Mouse (Mus musculus): ENCODE measurements around the gene Tada2a. TPM values are rescaled to one million over a fixed set of nuclear protein-coding genes. Genes with fewer than 3 reads are reported as not detected.
A peak's percentile ranks its signal among the peaks of the same experiment; 100 is the strongest.

Tada2a gene
- polyA plus RNA-seq, 1 experiment from 2014 or later, result 37.4 TPM

DNA sequence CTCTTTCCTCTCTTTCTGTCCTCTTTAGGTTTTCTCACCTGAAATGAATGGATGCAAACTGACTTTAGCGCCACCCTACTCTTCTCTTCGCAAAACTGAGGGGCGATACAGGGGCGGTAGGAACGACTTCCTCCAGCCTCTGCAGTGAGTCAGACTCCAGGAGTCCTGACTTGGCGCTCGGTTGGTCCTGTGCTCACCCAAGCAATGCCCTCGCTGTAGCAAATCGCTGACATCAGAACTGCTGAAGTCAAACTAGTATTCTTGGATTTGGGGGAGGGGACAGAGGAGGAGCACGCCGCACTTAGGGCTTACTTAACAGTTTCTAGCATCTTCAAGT, 60.4 kb downstream of the Tada2a start, which contains the start of gene Dusp14:
Gene Dusp14, minus strand, starts transcription at position 228 of the 337 bp plus-strand sequence.
- H3K27me3 ChIP-seq, result peaks cover 28% of the 10 kb centered on the region
- WGBS, result 15% methylated on average over 11 of the region's 11 CpGs

DNA sequence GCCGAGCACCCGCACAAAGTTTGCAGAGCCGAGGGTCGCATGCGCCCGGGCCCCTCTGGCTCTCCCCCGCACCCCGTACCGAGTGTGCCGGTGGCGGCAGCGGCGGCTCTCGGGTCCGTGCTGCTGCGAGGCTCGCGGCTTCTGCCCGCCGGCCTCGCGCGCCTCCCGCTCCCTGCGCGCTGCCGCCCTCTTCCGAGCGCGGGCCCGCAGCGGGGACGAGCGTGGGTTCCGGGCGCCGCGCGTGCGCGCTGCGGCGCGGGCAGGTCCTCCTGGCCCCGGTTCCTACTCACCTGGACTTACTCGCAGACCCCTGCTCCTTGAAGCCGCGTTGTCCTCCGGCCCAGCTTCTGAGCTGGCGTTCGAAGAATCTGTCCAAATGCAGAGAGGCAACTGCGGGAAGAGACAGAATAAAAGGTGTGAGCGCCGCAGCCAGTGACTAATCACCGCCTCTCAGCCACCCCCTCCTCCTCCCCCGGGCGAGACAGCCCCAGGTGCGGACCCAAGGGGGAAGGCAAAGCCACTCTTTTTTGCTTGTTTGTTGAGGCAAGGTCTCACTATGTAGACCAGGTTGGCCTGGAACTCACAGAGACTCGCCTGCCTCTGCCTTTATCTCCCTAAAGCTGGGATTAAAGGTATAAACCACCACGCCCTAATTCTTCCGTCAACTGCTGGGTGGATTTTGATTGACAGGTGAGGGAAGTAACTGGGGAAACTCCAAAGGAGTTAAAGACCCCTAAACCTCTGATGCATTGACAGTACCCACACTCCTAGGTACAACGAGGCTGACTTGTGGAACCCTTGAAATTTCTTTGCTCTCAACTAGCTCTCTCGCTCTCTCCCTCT, 61.0 kb downstream of the Tada2a start:
- Histone ChIP-seq H3K4me2 (peak overlapping the region; percentile 81), H3K27ac (no peak overlapping the region), H3K36me3 (replicated peaks) (no peaks in the 10 kb centered on the region), H3K27me3 (peaks cover 28% of the 10 kb centered on the region), H3K4me1 (peaks cover 19% of the 10 kb centered on the region), H3K9me3 (no peaks in the 10 kb centered on the region), H3K4me3 (replicated peaks) (peak overlapping the region; percentile 70), H3K9ac (peak overlapping the region; percentile 70)
- WGBS, result 3% methylated on average over 63 of the region's 63 CpGs
- peak; percentile 75 for ATAC-seq (ENCODE audit: low FRiP score)

More for the DNA sequence above, 60.4 kb downstream of the Tada2a start, which contains the start of gene Dusp14:
- Histone ChIP-seq H3K4me1 (peaks cover 19% of the 10 kb centered on the region), H3K27ac (no peak within 1 kb of the TSS), H3K9me3 (no peaks in the 10 kb centered on the region), H3K9ac (peak within 1 kb of the TSS; percentile 70), H3K4me2 (peak within 1 kb of the TSS; percentile 81), H3K4me3 (replicated peaks) (peak within 1 kb of the TSS; percentile 70), H3K36me3 (replicated peaks) (no peaks in the 10 kb centered on the region)
- no peak for ATAC-seq (ENCODE audit: low FRiP score)

DNA sequence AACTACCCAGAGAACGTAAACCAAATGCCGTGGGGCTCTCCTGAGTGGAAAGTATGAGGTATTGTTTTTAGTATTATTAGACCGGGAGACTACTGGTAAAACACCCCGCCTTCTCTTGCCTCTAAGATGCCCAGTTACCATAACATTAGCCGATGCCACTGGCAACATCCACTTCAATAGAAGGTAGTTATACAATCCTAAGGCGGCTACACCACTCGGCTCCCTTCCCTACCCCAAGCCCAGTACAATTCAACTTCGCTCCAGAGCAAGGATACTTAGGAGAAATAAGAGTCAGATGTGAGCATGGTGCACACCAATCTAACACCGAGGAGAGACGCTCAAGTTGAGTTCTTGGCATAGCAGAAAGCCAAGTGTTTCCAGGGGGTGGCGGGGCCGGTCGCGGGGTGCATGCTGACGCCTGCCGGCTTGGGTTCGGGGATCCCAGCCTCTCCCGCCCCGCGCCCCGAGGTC, 61.6 kb downstream of the Tada2a start:
- no peak overlapping the region for H3K27ac ChIP-seq
- H3K9me3 ChIP-seq, result no peaks in the 10 kb centered on the region
- 1% methylated on average over 21 of the region's 21 CpGs for WGBS
- H3K4me2 ChIP-seq, result peak overlapping the region; percentile 81
- peaks cover 28% of the 10 kb centered on the region for H3K27me3 ChIP-seq
- no peaks in the 10 kb centered on the region for H3K36me3 ChIP-seq (replicated peaks)
- peaks cover 16% of the 10 kb centered on the region for H3K4me1 ChIP-seq
- peak overlapping the region; percentile 70 for H3K4me3 ChIP-seq (replicated peaks)
- peak; percentile 20 for ATAC-seq (ENCODE audit: low FRiP score)
- peak overlapping the region; percentile 70 for H3K9ac ChIP-seq

DNA sequence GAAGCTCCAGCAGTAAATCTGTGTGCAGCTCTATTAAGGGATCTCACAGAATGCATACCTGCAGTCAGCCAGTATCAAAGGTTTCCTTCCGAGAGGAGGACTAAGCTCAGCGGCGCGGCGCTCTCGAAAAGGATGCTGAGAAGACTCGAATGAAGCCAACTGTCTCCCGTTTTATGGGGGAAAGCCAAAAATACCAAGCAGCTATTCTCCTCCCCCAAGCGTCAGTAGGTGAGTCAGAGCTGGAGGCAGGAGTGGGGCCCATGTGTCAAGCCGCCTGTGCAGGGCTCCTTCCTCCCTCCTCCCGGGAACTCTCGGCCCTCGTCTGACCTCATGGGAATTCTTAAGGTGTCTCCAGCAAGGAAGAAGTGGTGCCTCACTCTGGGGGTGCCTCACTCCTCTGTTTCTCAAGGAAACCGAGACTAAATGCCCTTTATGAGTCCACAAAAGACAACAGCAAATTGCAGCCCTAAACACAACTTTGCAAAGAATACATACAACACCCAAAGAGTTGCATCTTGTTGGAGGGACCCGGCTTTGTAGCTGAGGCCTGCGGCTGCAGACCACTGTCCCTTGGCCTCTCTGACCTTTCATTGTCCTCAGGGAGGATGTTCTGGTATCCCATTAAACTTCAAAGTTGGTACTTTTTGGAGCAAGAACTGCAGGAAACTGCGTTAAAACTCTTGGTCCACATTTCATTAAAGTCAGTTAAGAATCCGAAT, 62.3 kb downstream of the Tada2a start:
- H3K36me3 ChIP-seq (replicated peaks), result no peaks in the 10 kb centered on the region
- no peak for ATAC-seq (ENCODE audit: low FRiP score)
- H3K9ac ChIP-seq, result peak overlapping the region; percentile 36; the same call in 1 of the 2 replicates
- H3K4me2 ChIP-seq, result peak overlapping the region; percentile 81
- peaks cover 16% of the 10 kb centered on the region for H3K4me1 ChIP-seq
- peak overlapping the region; percentile 70 for H3K4me3 ChIP-seq (replicated peaks)
- H3K27ac ChIP-seq, result no peak overlapping the region
- peaks cover 28% of the 10 kb centered on the region for H3K27me3 ChIP-seq
- 6% methylated on average over 18 of the region's 18 CpGs for WGBS
- H3K9me3 ChIP-seq, result no peaks in the 10 kb centered on the region

DNA sequence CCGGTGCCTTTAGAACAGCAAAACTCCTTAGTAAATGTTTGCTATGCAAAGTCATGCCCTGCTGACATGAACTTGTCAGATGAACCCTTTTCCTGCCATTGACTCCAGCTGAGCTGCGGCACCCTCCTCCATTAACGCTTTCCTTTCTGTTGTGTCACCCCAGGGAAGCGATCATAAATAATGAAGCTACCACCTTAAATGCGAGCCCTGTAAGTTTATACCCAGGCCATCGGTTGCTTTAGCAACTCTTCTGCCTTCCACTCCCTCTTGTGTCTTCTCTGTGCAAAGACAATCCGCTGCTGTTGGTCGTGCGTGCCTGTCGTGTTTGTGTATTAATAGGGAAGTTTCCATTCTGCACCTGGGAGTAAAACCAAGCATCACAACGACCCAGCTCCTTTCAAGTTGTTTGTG, 63.3 kb downstream of the Tada2a start:
- no peaks in the 10 kb centered on the region for H3K36me3 ChIP-seq (replicated peaks)
- H3K4me3 ChIP-seq (replicated peaks), result no peak overlapping the region
- 9% methylated on average over 11 of the region's 11 CpGs for WGBS
- H3K9me3 ChIP-seq, result no peaks in the 10 kb centered on the region
- H3K4me2 ChIP-seq, result peak overlapping the region; percentile 81; the same call in 1 of the 2 replicates
- H3K27me3 ChIP-seq, result peaks cover 28% of the 10 kb centered on the region
- ATAC-seq (ENCODE audit: low FRiP score), result no peak
- no peak overlapping the region for H3K9ac ChIP-seq
- H3K4me1 ChIP-seq, result peaks cover 16% of the 10 kb centered on the region
- H3K27ac ChIP-seq, result no peak overlapping the region

DNA sequence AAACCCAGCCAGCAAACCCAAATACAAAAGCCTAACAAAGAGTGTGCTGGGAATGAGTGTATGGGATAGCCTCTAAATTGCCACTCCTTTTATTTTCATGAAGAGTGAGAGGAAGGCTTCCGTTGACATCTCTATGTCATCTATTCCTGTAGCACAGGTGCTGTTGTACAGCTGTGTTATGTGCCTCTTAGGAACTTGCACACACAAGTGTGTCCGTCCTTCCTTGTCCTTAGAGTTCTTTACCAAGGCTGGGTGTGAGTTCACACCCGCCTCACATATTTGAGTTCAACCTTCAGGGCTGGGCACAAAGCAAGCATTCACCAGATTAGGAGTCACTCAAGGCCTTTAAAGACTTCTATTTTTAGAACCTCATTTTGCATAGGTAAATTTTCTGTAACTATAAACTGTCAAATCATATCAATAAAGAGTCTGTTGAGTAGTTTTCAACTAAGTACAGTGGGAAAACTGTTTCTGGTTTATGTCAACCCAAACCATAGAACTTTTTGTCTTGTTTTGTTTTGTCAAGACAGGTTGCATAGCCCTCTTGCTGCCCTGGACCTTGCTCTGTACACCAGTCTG, 65.7 kb downstream of the Tada2a start:
- H3K27me3 ChIP-seq, result peaks cover 14% of the 10 kb centered on the region
- no peak overlapping the region for H3K4me2 ChIP-seq
- H3K4me1 ChIP-seq, result peaks cover 14% of the 10 kb centered on the region
- 91% methylated on average over 3 of the region's 3 CpGs for WGBS
- no peak overlapping the region for H3K27ac ChIP-seq
- no peaks in the 10 kb centered on the region for H3K36me3 ChIP-seq (replicated peaks)
- no peak overlapping the region for H3K4me3 ChIP-seq (replicated peaks)
- H3K9me3 ChIP-seq, result no peaks in the 10 kb centered on the region
- H3K9ac ChIP-seq, result no peak overlapping the region
- ATAC-seq (ENCODE audit: low FRiP score), result no peak

DNA sequence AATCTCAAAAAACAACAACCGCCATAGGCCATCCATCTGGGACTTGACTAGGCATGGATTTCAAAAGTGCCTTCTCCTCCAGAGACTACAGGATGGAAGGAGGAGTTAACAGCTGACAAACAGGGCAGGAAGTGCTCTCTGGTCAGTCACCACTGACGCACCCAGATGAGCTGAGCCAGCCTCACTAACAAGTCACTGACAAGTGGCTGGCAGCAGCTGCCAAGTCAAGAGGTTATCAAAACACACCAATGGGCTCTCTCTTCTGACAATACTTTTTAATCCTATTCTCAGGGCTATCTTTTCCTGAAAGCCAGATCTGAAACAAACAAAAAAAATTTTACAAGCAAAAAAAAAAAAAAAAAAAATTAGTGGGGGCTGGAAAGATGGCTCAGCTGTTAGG, 66.6 kb downstream of the Tada2a start:
- 67% methylated on average over 2 of the region's 2 CpGs for WGBS
- H3K4me2 ChIP-seq, result no peak overlapping the region
- H3K9me3 ChIP-seq, result no peaks in the 10 kb centered on the region
- H3K9ac ChIP-seq, result no peak overlapping the region
- H3K27me3 ChIP-seq, result peaks cover 12% of the 10 kb centered on the region
- no peaks in the 10 kb centered on the region for H3K36me3 ChIP-seq (replicated peaks)
- no peak overlapping the region for H3K4me3 ChIP-seq (replicated peaks)
- no peak for ATAC-seq (ENCODE audit: low FRiP score)
- peaks cover 10% of the 10 kb centered on the region for H3K4me1 ChIP-seq
- no peak overlapping the region for H3K27ac ChIP-seq

DNA sequence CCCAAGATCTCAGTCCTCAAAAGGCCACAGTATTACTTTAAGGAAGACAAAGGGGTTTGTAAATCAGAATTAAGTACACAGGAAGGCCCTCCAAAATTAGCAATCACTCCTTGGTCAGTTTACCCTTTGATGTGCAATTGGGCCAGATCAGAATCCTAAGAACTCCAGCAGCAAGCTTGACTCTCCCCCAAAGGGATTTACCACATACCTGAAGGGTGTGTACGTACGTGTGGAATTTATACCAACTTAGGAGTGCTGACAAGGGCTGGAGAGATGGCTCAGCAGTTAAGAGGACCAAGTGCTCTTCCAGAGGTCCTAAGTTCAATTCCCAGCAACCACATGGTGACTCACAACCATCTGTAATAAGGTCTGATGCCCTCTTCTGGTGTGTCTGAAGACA, 67.5 kb downstream of the Tada2a start:
- H3K4me2 ChIP-seq, result no peak overlapping the region
- H3K9ac ChIP-seq, result no peak overlapping the region
- no peak for ATAC-seq (ENCODE audit: low FRiP score)
- H3K27me3 ChIP-seq, result peaks cover 5% of the 10 kb centered on the region
- peaks cover 2% of the 10 kb centered on the region for H3K4me1 ChIP-seq
- 89% methylated on average over 2 of the region's 2 CpGs for WGBS
- no peak overlapping the region for H3K4me3 ChIP-seq (replicated peaks)
- H3K9me3 ChIP-seq, result no peaks in the 10 kb centered on the region
- no peak overlapping the region for H3K27ac ChIP-seq
- no peaks in the 10 kb centered on the region for H3K36me3 ChIP-seq (replicated peaks)

DNA sequence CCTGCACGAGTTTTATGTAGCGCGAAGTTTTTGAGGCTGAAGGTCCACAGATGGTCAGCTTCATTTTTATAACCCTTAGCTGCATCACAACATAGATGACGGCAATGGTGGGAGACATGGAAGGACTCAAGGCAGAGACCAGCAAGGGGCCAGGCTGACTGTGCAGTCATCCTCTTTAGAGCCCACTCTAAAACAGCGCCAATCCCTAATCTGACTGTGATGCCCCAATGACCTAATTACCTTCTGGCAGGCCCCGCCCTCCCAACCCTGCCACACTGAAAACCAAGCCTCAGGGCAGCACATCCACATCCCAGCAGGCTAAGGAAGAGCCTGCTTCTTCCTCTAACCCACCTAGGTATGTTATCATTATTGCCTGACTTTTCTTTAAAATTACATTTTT, 68.8 kb downstream of the Tada2a start:
- H3K4me1 ChIP-seq, result no peaks in the 10 kb centered on the region
- ATAC-seq (ENCODE audit: low FRiP score), result no peak
- H3K9ac ChIP-seq, result no peak overlapping the region
- WGBS, result 80% methylated on average over 6 of the region's 6 CpGs
- H3K4me2 ChIP-seq, result no peak overlapping the region
- no peak overlapping the region for H3K27ac ChIP-seq
- no peaks in the 10 kb centered on the region for H3K27me3 ChIP-seq
- H3K36me3 ChIP-seq (replicated peaks), result no peaks in the 10 kb centered on the region
- H3K4me3 ChIP-seq (replicated peaks), result no peak overlapping the region
- no peaks in the 10 kb centered on the region for H3K9me3 ChIP-seq

DNA sequence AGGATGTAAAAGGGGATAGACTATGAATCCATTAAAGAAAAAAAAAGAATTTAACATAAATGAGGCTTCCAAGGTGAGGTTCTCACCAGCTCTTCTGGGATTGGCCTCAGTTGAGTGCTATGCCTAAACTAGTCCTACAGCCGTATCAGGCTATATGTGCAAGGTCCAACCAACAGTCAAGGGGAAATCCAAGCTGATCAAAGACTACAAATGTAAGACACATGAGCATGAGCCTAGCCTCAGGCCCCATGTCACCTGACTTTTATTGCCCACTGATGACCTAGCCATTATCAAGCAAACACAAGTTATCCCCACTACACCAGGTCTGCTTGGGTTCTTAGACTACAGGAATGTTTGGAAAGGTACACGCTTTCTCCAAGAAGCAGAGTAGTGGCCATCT, 69.6 kb downstream of the Tada2a start:
- no peaks in the 10 kb centered on the region for H3K9me3 ChIP-seq
- H3K4me2 ChIP-seq, result no peak overlapping the region
- H3K27ac ChIP-seq, result no peak overlapping the region
- 92% methylated on average over 2 of the region's 2 CpGs for WGBS
- no peaks in the 10 kb centered on the region for H3K4me1 ChIP-seq
- H3K27me3 ChIP-seq, result no peaks in the 10 kb centered on the region
- H3K36me3 ChIP-seq (replicated peaks), result no peaks in the 10 kb centered on the region
- no peak overlapping the region for H3K4me3 ChIP-seq (replicated peaks)
- no peak overlapping the region for H3K9ac ChIP-seq
- ATAC-seq (ENCODE audit: low FRiP score), result no peak

DNA sequence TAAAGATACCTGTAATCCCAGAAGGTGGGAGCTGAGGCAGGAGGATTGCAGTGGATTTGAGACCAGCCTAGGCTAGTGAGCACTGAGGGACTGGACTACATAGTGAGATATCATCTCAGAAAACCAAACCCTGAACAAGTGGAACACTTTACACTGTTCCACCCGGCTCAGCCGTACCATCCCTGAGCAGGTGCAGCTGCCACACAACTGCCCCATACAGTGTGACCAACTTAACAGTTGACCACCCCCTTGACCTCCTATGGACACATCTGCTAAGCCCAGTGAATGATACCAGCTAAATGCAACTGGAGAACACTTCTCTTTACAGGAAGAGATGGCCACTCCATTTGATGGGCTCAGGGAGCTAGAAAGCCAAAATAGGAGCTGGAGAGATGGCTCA, 72.0 kb downstream of the Tada2a start:
- Histone ChIP-seq H3K27me3 (no peaks in the 10 kb centered on the region), H3K9me3 (no peaks in the 10 kb centered on the region), H3K9ac (no peak overlapping the region), H3K4me2 (no peak overlapping the region), H3K4me3 (replicated peaks) (no peak overlapping the region), H3K27ac (no peak overlapping the region), H3K36me3 (replicated peaks) (no peaks in the 10 kb centered on the region), H3K4me1 (peaks cover 13% of the 10 kb centered on the region)
- no peak for ATAC-seq (ENCODE audit: low FRiP score)
- WGBS, result 96% methylated on average over 2 of the region's 2 CpGs

DNA sequence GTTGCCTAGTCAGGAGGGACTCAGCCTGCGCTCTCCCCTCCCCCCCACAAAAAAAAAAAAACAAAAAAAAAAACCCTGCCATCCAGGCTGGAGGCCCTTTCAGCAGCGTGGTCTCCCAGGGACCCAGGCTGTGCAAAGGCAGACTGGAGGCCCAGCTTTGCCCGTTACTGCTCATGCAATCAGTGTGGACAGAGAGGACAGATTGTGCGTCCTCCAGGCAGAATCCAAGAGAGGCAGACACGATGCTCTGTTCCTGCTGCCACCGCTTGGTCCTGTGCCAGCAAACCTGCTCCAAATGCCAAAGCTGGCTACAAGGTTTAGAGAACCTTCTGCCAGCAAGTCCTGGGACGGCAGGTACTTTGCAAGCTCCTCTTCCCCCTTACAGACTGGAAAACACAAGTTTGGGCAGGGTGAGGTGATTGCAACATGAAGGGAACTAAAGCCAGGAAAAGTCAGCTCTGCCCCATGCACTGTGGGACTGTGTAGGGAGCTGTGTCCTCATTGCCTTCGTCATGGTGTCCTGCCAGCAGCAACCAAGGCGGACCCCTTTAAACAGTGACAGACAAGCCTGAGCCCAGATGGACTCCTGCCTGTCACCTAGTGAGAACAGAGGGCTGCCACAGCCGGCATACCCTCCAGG, 75.8 kb downstream of the Tada2a start:
- Histone ChIP-seq H3K9ac (no peak overlapping the region), H3K4me2 (no peak overlapping the region), H3K4me1 (peaks cover 17% of the 10 kb centered on the region), H3K9me3 (no peaks in the 10 kb centered on the region), H3K27ac (peak overlapping the region; percentile 57; the same call in 1 of the 2 replicates), H3K36me3 (replicated peaks) (no peaks in the 10 kb centered on the region; the same call in 1 of the 2 replicates), H3K27me3 (no peaks in the 10 kb centered on the region), H3K4me3 (replicated peaks) (no peak overlapping the region)
- 52% methylated on average over 10 of the region's 10 CpGs for WGBS
- ATAC-seq (ENCODE audit: low FRiP score), result peak; percentile 73; the same call in 1 of the 2 replicates

All from forebrain, embryonic 12.5 days (tissue).